Mouse (Mus musculus) E14TG2a.4 (cell line): ENCODE data around the gene Nr4a3.

Source experiments
- CTCF ChIP-seq: conservative IDR thresholded peaks from 2 replicates; pipeline ENCODE4 v1.5.1; 2014; ENCODE audit warnings: low read length
- NANOG ChIP-seq: IDR thresholded peaks from 2 replicates; pipeline ENCODE4 v1.6.1; 2014; ENCODE audit warnings: borderline replicate concordance, low read length, mixed read lengths
- POU5F1 ChIP-seq: IDR thresholded peaks from 2 replicates; pipeline ENCODE4 v1.6.1; 2014; ENCODE audit warnings: low read length, borderline replicate concordance

DNA sequence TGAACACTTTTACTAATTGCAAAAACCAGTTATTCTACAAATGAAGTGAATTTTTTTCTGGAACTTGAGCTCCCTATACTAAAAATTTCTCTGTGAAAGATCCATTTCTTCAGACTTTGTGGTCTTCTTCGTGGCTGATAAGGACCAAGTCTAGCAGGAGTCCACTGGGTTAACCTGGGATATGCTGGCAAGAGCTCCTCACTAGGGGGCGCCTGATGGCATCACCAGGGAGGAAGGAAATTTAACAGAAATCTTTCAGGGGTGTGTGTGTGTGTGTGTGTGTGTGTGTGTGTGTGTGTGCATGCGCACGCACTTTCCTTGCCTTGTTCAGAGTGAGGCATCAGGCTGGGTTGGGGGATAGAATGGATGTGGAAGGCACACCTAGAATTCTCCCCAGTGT is 71.2 kb downstream of the Nr4a3 start:
- TF ChIP-seq CTCF (peak; percentile 56), NANOG (no peak), POU5F1 (no peak)
